Mouse (Mus musculus): ENCODE data around the gene Fsd1l. TPM values are rescaled to one million over a fixed set of nuclear protein-coding genes. Genes with fewer than 3 reads are reported as not detected.

Fsd1l gene
- polyA plus RNA-seq, 1 experiment from 2014 or later: 0.96 TPM

- H3K36me3 ChIP-seq (replicated peaks; ENCODE audit: insufficient read depth, low read length): peaks cover 14% of the 10 kb centered on the region; the same call in 1 of the 2 replicates
- no peaks in the 10 kb centered on the region for H3K9me3 ChIP-seq (ENCODE audit: low read length)
- H3K9ac ChIP-seq (replicated peaks): no peak overlapping the region
- ATAC-seq: no peak
- no peak overlapping the region for H3K4me3 ChIP-seq (ENCODE audit: low read depth, low read length)
- WGBS (ENCODE audit: insufficient replicate concordance): 40% methylated on average over 6 of the region's 6 CpGs
- H3K4me1 ChIP-seq (ENCODE audit: insufficient read depth): no peaks in the 10 kb centered on the region
- H3K27ac ChIP-seq (ENCODE audit: low read depth): no peak overlapping the region
- TF ChIP-seq EP300 (IDR thresholded peaks at IDR 0.05; ENCODE audit: low read depth): no peak
- peak; percentile 68 for TF ChIP-seq CTCF (IDR thresholded peaks at IDR 0.05; ENCODE audit: low read depth)
- H3K27me3 ChIP-seq (ENCODE audit: insufficient read depth, low read length): no peaks in the 10 kb centered on the region
- H3K4me2 ChIP-seq (ENCODE audit: low read depth, low read length): no peak overlapping the region
- no peak for DNase-seq
Measured at GRCm38 (mm10) chr4:53738956-53739616, 107.8 kb downstream of the Fsd1l start.

DNA sequence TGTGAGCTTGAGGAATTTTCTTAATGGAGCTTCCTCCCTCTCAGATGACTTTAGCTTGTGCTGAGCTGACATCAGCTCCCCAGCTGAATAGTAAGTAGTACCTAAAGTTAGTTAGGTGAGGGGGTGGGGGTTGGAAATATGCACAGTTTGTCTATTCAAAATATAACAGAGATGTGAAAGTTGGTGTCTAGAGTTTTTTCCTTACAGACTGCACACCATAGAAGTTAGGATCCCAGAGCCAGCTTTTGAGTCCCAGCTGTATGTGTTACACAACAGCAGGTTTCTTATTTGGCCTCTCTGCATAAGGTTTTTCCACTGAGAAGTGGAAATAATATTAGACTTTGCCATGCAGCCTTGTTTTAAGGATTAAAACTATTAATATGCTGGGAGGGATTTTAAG, 118.6 kb downstream of the Fsd1l start:
- H3K27ac ChIP-seq (ENCODE audit: low read depth): no peak overlapping the region
- no peak overlapping the region for H3K4me3 ChIP-seq (ENCODE audit: low read depth, low read length)
- no peaks in the 10 kb centered on the region for H3K27me3 ChIP-seq (ENCODE audit: insufficient read depth, low read length)
- H3K9ac ChIP-seq (replicated peaks): no peak overlapping the region
- H3K9me3 ChIP-seq (ENCODE audit: low read length): no peaks in the 10 kb centered on the region
- ATAC-seq (no peak), DNase-seq (no peak)
- TF ChIP-seq EP300 (IDR thresholded peaks at IDR 0.05; ENCODE audit: low read depth) (no peak), CTCF (IDR thresholded peaks at IDR 0.05; ENCODE audit: low read depth) (no peak)
- no peak overlapping the region for H3K4me2 ChIP-seq (ENCODE audit: low read depth, low read length)
- H3K36me3 ChIP-seq (replicated peaks; ENCODE audit: insufficient read depth, low read length): peaks cover 8% of the 10 kb centered on the region
- no peaks in the 10 kb centered on the region for H3K4me1 ChIP-seq (ENCODE audit: insufficient read depth)

DNA sequence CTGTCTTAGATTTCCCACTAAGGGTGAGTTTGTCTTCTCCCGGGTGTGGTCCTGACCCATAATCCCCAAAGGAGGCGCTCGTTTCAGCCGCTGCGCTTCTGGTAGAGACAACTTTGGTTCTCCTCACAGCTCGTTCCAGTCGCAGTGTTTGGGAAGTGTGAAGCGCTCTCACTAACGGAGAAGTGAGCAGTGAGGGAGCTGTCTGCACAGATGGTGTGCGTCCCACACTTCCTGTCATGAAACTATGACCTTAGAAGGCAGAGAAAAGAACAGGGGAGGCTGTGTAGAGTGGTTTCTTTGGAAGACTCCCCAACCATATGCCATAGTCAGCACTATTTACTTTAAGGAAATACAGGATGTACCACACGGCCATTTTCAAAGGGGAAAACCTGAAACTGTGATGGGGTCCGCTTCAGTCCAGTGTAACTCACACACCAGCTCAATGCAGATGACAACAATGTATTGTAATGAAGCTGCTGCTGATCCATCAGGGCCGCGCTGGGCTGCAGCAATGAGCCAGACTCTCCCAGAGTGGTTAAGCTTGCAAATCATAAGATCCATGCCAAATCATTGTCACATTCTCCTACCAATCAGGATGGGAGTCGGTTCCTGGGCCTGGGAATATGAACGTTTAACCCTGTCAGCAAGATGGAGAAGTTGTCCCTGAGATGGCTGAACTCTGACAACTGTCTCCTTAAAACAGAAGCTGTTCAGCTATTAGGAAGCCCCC, 119.3 kb downstream of the Fsd1l start:
- no peak overlapping the region for H3K9ac ChIP-seq (replicated peaks)
- H3K4me1 ChIP-seq (ENCODE audit: insufficient read depth): no peaks in the 10 kb centered on the region
- H3K27me3 ChIP-seq (ENCODE audit: insufficient read depth, low read length): no peaks in the 10 kb centered on the region
- no peak for TF ChIP-seq EP300 (IDR thresholded peaks at IDR 0.05; ENCODE audit: low read depth)
- TF ChIP-seq CTCF (IDR thresholded peaks at IDR 0.05; ENCODE audit: low read depth): no peak
- H3K9me3 ChIP-seq (ENCODE audit: low read length): no peaks in the 10 kb centered on the region
- H3K27ac ChIP-seq (ENCODE audit: low read depth): no peak overlapping the region
- DNase-seq (no peak), ATAC-seq (no peak)
- H3K4me2 ChIP-seq (ENCODE audit: low read depth, low read length): no peak overlapping the region
- H3K36me3 ChIP-seq (replicated peaks; ENCODE audit: insufficient read depth, low read length): peaks cover 8% of the 10 kb centered on the region
- WGBS (ENCODE audit: insufficient replicate concordance): 82% methylated on average over 16 of the region's 16 CpGs
- no peak overlapping the region for H3K4me3 ChIP-seq (ENCODE audit: low read depth, low read length)

Other genes starting within 250 kb of the Fsd1l start
- 10.7 and 11.6 TPM in 2 replicates for gene Slc44a1, start 191.1 kb upstream of the Fsd1l start, polyA plus RNA-seq (2015; fragmentation: Nextera tagmentation; extraction: Ambion mirVana)
- 2.5 TPM in 2 replicates for gene Fktn, start 82.5 kb downstream of the Fsd1l start, polyA plus RNA-seq (2015; fragmentation: Nextera tagmentation; extraction: Ambion mirVana)
- 0.05 TPM in 1 of 2 replicates, not detected in the other for gene Tal2, start 148.2 kb downstream of the Fsd1l start, polyA plus RNA-seq (2015; fragmentation: Nextera tagmentation; extraction: Ambion mirVana)
- 15.2 and 17.0 TPM in 2 replicates for gene Tmem38b, start 194.6 kb downstream of the Fsd1l start, polyA plus RNA-seq (2015; fragmentation: Nextera tagmentation; extraction: Ambion mirVana)